Mouse (Mus musculus) kidney, adult 8-10 months (tissue): Measurements from ENCODE around the gene Rae1.

Experiments
- DNase-seq, 2 experiments: peaks; one replicate each; pipeline ENCODE4 v3.0.0; 2022

The Rae1 gene

GRCm38 (mm10) chr2:173050604-173051382 is 50.9 kb downstream of the Rae1 start:
- DNase-seq: no peak

- no peak for DNase-seq
Observed at GRCm38 (mm10) chr2:173052881-173053280, 53.0 kb downstream of the Rae1 start.

- DNase-seq: no peak
Observed at GRCm38 (mm10) chr2:173053846-173054245, 53.9 kb downstream of the Rae1 start.

- no peak for DNase-seq
Observed at GRCm38 (mm10) chr2:173056303-173056881, 56.5 kb downstream of the Rae1 start.

- DNase-seq: no peak
Observed at GRCm38 (mm10) chr2:173056882-173057315, 57.0 kb downstream of the Rae1 start.

- DNase-seq: no peak
Observed at GRCm38 (mm10) chr2:173057623-173058022, 57.7 kb downstream of the Rae1 start.

GRCm38 (mm10) chr2:173058263-173058662 is 58.3 kb downstream of the Rae1 start:
- DNase-seq: no peak

- DNase-seq: no peak
Observed at GRCm38 (mm10) chr2:173060450-173060849, 60.5 kb downstream of the Rae1 start.

- DNase-seq: no peak
Observed at GRCm38 (mm10) chr2:173061443-173062351, 61.8 kb downstream of the Rae1 start.

GRCm38 (mm10) chr2:173063219-173063618 is 63.3 kb downstream of the Rae1 start:
- no peak for DNase-seq

GRCm38 (mm10) chr2:173064864-173065263 is 64.9 kb downstream of the Rae1 start:
- DNase-seq: no peak
